Mouse (Mus musculus): Measurements from ENCODE around the gene Bcas3.

The Bcas3 gene

GRCm38 (mm10) chr11:85667741-85668140 lies 314.8 kb downstream of the Bcas3 start:
- no peak for DNase-seq (ENCODE audit: low spot score in 2 of 2)

- DNase-seq (ENCODE audit: low spot score in 2 of 2), result no peak
These were observed 320.0 kb downstream of the Bcas3 start for GRCm38 (mm10) chr11:85672881-85673475.

- DNase-seq (ENCODE audit: low spot score in 2 of 2), result no peak
These were observed 322.3 kb downstream of the Bcas3 start for GRCm38 (mm10) chr11:85675244-85675643.

- no peak for DNase-seq (ENCODE audit: low spot score in 2 of 2)
These were observed 323.5 kb downstream of the Bcas3 start for GRCm38 (mm10) chr11:85676357-85677004.

GRCm38 (mm10) chr11:85678666-85679065 lies 325.7 kb downstream of the Bcas3 start:
- DNase-seq (ENCODE audit: low spot score in 2 of 2), result no peak

- DNase-seq (ENCODE audit: low spot score in 2 of 2), result no peak
These were observed 328.8 kb downstream of the Bcas3 start for GRCm38 (mm10) chr11:85681580-85682419.

GRCm38 (mm10) chr11:85684981-85685380 lies 332.0 kb downstream of the Bcas3 start:
- DNase-seq (ENCODE audit: low spot score in 2 of 2), result no peak

- no peak for DNase-seq (ENCODE audit: low spot score in 2 of 2)
These were observed 335.0 kb downstream of the Bcas3 start for GRCm38 (mm10) chr11:85687816-85688439.

- no peak for DNase-seq (ENCODE audit: low spot score in 2 of 2)
These were observed 335.5 kb downstream of the Bcas3 start for GRCm38 (mm10) chr11:85688440-85688838.

- DNase-seq (ENCODE audit: low spot score in 2 of 2), result no peak
These were observed 336.3 kb downstream of the Bcas3 start for GRCm38 (mm10) chr11:85689226-85689625.

- DNase-seq (ENCODE audit: low spot score in 2 of 2), result no peak
These were observed 338.3 kb downstream of the Bcas3 start for GRCm38 (mm10) chr11:85691285-85691684.

- no peak for DNase-seq (ENCODE audit: low spot score in 2 of 2)
These were observed 342.8 kb downstream of the Bcas3 start for GRCm38 (mm10) chr11:85695614-85696263.

GRCm38 (mm10) chr11:85696491-85697398 lies 343.8 kb downstream of the Bcas3 start:
- no peak for DNase-seq (ENCODE audit: low spot score in 2 of 2)

- no peak for DNase-seq (ENCODE audit: low spot score in 2 of 2)
These were observed 344.5 kb downstream of the Bcas3 start for GRCm38 (mm10) chr11:85697468-85697867.

GRCm38 (mm10) chr11:85698242-85698641 lies 345.3 kb downstream of the Bcas3 start:
- DNase-seq (ENCODE audit: low spot score in 2 of 2), result no peak

GRCm38 (mm10) chr11:85704062-85704748 lies 351.2 kb downstream of the Bcas3 start:
- no peak for DNase-seq (ENCODE audit: low spot score in 2 of 2)

GRCm38 (mm10) chr11:85706630-85707029 lies 353.7 kb downstream of the Bcas3 start:
- no peak for DNase-seq (ENCODE audit: low spot score in 2 of 2)

GRCm38 (mm10) chr11:85707496-85707895 lies 354.5 kb downstream of the Bcas3 start:
- no peak for DNase-seq (ENCODE audit: low spot score in 2 of 2)

GRCm38 (mm10) chr11:85709147-85709546 lies 356.2 kb downstream of the Bcas3 start:
- no peak for DNase-seq (ENCODE audit: low spot score in 2 of 2)

GRCm38 (mm10) chr11:85710155-85710554 lies 357.2 kb downstream of the Bcas3 start:
- DNase-seq (ENCODE audit: low spot score in 2 of 2), result no peak
